Mouse (Mus musculus): ENCODE results near the gene Appl2. TPM values are rescaled to one million over a fixed set of nuclear protein-coding genes. Genes with fewer than 3 reads are reported as not detected.

Gene Appl2
- polyA plus RNA-seq, 1 experiment from 2014 or later = 46.2 TPM

Other genes with a start within 250 kb of the Appl2 start
- gene Aldh1l2, start 114.6 kb downstream of the Appl2 start, polyA plus RNA-seq (2015; fragmentation: Nextera tagmentation; extraction: Ambion mirVana) = 1.9 and 2.3 TPM in 2 replicates
- 32.3 and 34.9 TPM in 2 replicates for gene Washc4, start 105.0 kb downstream of the Appl2 start, polyA plus RNA-seq (2015; fragmentation: Nextera tagmentation; extraction: Ambion mirVana)
- gene 1500009L16Rik, start 74.1 kb upstream of the Appl2 start, polyA plus RNA-seq (2015; fragmentation: Nextera tagmentation; extraction: Ambion mirVana) = 43.4 and 44.0 TPM in 2 replicates

Measured in lung, embryonic 15.5 days (tissue).